Mouse (Mus musculus): ENCODE data around the gene Cldn4. TPM values are rescaled to one million over a fixed set of nuclear protein-coding genes. Genes with fewer than 3 reads are reported as not detected.
A peak's percentile ranks its signal among the peaks of the same experiment; 100 is the strongest.
"Not testable (repeated sequence)": the region's sequence is repeated elsewhere in the genome, so short reads cannot be mapped to it uniquely, and the experiment has no call there.

The Cldn4 gene
- polyA plus RNA-seq, 1 experiment from 2014 or later: 35.4 TPM

- not testable (repeated sequence) for DNase-seq (ENCODE audit: low spot score)
Measured at GRCm38 (mm10) chr5:134964655-134965054, 17.9 kb upstream of the Cldn4 start.

GRCm38 (mm10) chr5:134963546-134963945, 16.8 kb upstream of the Cldn4 start:
- DNase-seq (ENCODE audit: low spot score): no peak

DNA sequence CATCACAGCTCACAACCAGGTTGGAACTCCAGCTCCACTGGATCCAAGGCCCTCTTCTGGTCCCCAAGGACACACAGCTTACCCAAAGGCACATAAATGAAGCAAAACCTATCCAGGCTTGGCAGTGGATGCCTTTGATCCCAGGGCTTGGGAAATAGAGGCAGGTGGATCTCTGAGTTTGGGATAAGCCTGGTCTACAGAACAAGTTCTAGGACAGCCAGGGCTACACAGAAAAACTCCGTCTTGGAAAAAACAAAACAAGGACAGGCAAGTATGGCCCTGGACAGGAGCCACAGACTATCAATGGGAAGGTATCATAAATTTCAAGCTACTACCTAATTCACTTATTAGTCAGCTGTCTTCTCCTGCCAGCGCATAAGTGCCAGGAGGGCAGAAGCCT, 14.8 kb upstream of the Cldn4 start:
- no peak for DNase-seq (ENCODE audit: low spot score)

- DNase-seq (ENCODE audit: low spot score): peak; percentile 65
Measured at GRCm38 (mm10) chr5:134960430-134960829, 13.7 kb upstream of the Cldn4 start.

- DNase-seq (ENCODE audit: low spot score): no peak
Measured at GRCm38 (mm10) chr5:134959114-134959513, 12.4 kb upstream of the Cldn4 start.

DNA sequence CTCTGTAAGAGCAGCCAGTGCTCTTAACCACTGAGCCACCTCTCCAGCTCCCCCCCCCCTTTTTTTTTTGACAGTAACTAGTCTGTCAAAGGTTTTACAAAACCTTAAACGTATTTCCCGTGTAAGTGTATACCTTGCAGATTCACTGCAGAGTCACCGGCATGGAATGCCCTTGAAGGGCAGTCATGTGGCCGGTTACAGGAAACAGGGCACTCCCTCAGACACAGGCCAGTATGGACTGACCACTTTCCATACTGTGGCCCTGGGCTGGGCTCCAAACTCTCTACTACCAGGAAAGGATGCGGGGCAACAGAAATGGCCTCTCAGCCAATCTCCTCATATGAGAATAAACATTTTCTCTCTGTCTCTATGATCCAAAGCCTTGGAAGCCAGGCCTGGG, 8.8 kb upstream of the Cldn4 start:
- no peak for DNase-seq (ENCODE audit: low spot score)

GRCm38 (mm10) chr5:134951053-134951884, 4.5 kb upstream of the Cldn4 start:
- DNase-seq (ENCODE audit: low spot score): peak; percentile 45

DNA sequence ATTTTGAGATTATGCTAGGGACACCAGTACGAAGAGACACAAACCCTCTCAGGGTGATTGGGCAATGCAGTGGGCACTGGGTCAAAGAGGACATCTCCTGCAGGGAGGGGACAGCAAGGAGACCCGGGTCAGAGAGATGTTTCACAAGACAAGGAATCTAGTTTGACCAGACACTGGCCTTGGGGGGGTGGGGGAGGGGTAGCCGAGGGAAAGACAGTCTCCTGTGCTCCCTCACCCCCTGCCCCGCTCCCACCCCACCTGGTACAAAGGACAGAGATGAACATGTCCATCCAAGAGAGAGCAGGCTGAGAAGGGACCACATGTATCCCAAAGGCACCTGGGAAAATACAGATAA, 1.3 kb upstream of the Cldn4 start:
- DNase-seq (ENCODE audit: low spot score): no peak

DNA sequence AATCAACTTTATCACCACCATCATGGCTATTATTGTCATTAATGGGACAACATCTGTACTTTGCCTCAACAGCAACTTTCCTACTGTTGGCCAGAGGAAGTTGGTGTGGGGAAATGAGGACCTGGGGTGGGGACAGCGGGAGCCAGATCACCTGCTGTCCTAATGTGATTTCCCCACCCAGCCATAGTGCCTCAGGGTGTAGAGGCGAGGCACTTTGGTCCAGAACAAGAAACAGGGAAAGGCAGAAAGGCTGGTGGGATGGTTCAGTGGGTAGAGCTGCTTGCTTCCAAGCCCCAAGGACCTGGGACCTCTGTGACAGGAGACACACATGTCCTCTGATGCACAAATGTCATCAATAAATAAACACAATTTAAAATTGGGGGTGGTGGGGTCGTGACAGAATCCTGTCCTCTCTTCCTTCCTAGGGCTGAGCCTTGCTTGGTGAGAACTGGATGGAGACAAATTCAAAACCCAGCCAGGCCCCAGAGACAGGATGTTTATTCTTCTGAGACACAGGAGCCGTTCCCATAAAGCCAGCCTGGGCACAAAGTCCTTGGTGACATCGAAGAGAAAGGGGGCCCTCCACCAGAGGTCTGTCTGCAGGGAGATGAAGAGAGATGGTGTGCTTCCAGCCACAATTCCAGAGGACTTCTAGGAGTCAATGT, 818 bp upstream of the Cldn4 start:
- no peak for DNase-seq (ENCODE audit: low spot score)

GRCm38 (mm10) chr5:134946063-134946856, 474 bp downstream of the Cldn4 start:
- peak; percentile 54 for DNase-seq (ENCODE audit: low spot score)

- DNase-seq (ENCODE audit: low spot score): no peak
Measured at GRCm38 (mm10) chr5:134945266-134945959, 1.3 kb downstream of the Cldn4 start.

DNA sequence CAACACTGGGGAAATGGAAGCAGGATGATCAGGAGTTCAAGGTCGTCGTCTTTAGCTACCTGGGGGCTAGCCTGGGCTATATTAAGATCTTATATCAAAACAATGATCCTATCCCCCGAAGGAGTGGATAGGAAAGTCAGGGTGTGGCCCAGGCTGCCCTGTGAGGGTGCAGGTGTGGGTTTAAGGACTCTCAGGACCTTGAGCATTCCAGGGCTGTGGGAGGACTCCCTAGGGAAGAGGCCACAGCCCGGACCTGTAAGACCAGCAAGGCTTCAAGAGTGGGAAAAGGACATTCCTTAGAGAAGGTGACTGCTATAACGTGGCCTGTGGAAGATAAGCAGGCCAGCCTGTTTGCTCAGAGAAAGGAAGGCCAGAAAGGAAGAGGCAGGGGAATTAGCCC, 2.6 kb downstream of the Cldn4 start:
- DNase-seq (ENCODE audit: low spot score): no peak

- no peak for DNase-seq (ENCODE audit: low spot score)
Measured at GRCm38 (mm10) chr5:134942740-134943139, 4.0 kb downstream of the Cldn4 start.

DNA sequence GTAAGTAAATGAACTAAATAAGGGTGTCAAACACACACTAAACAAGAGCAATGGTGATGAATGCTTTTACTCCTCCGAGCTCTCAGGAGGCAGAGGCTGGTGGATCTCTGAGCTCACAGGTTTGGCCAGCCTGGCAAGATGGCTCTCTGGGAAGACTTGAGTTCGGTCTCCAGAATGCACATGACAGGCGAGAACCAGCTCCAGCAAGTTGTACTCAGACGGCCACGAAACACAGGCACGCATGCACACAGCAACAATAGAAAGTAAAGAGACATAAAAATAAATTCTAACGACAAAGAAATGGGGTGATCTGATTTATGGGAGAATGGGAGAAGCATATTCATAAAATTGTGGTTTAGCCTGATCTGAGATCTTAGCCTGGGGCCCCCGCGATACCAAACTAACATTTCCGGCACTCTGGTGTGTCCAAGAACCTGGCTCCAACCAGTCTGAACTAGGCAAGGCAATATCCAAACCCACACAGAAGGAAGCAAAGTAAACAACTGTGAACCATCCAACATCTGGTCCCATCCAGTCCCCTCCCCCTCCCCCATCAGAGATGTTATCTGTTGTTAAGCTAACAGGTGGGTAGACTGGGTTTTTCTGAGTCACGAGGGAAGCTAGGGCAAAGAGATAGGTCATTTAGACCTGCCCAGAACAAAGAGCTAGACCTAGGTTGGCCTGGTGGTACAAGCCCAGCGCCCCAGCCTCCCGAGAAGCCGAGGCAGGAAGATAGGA, 5.1 kb downstream of the Cldn4 start:
- peak; percentile 92 for DNase-seq (ENCODE audit: low spot score)

DNA sequence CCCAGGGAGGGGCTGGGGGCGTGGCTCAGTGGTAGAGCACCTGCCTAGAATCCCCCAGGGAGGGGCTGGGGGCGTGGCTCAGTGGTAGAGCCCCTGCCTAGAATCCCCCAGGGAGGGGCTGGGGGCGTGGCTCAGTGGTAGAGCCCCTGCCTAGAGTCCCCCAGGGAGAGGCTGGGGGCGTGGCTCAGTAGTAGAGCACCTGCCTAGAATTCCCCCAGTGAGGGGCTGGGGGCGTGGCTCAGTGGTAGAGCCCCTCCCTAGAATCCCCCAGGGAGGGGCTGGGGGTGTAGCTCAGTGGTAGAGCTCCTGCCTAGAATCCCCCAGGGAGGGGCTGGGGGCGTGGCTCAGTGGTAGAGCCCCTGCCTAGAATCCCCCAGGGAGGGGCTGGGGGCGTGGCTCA, 7.2 kb downstream of the Cldn4 start:
- DNase-seq (ENCODE audit: low spot score): not testable (repeated sequence)

GRCm38 (mm10) chr5:134939069-134939468, 7.7 kb downstream of the Cldn4 start:
- peak; percentile 54 for DNase-seq (ENCODE audit: low spot score)

- DNase-seq (ENCODE audit: low spot score): no peak
Measured at GRCm38 (mm10) chr5:134936626-134937185, 10.0 kb downstream of the Cldn4 start.

DNA sequence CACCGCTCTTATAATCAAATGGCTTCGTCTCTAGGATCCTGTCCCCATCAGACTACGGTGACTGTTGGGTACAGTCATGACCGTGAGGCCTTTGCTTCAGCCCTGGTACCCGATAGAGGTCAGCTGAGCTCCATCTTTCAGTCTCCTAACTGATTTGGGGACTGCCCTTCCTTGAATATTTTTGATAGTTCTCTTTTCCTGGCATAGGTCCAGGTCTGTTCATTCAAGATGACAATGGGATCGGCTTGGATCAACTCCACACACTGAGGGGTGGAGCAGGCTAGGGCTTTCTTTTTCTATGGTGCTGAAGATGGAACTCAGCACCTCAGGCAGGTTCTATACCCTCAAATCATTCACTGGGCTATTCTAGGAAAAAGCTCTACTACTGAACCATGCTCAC, 10.7 kb downstream of the Cldn4 start:
- no peak for DNase-seq (ENCODE audit: low spot score)

DNA sequence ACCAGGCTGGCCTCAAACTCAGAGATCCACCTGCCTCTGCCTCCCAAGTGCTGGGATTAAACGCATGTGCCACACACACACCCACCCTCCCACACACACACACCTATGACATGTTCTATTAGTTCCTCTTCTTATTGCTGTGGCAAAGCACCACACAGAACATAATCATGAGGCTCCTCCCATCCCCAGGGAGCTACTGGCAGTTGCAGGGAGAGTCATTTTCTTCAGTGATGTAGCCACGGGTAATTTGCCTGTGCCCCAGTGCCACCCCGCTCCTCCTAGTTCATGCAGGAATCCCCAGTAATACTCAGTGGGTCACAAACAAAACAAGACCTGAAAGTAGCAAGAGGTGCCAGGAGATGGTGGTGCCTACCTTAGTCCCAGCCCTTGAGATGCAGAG, 12.1 kb downstream of the Cldn4 start:
- no peak for DNase-seq (ENCODE audit: low spot score)

DNA sequence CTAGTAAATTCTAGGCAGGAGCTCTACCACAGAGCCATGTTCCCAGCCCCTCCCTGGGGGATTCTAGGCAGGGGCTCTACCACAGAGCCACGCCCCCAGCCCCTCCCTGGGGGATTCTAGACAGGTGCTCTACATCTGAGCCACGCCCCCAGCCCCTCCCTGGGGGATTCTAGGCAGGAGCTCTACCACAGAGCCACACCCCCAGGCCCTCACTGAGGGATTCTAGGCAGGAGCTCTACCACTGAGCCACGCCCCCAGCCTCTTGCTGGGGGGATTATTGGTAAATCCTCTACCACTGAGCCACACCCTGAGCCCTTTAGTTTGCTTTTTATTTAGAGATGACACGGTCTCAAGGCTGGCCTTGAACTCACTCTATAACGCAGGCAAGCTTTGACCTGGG, 13.0 kb downstream of the Cldn4 start:
- DNase-seq (ENCODE audit: low spot score): not testable (repeated sequence)
